Mouse (Mus musculus) limb, embryonic 15.5 days (tissue): ENCODE measurements around the gene Fbxw8. TPM values are rescaled to one million over a fixed set of nuclear protein-coding genes. Genes with fewer than 3 reads are reported as not detected.

Experiments used
- ATAC-seq: fragments of 200-750 bp; cut with Nextera tagmentation; 2 replicates; pipeline ENCODE4 v1.8.0; 2017; ENCODE audit warnings: low read depth, moderate TSS enrichment; ENCODE audit not compliant: insufficient number of reproducible peaks, low FRiP score, low TSS enrichment
- H3K27ac ChIP-seq: fragments of 300-500 bp; sonication (generic); 2 replicates; pipeline ENCODE4 v1.5.1; 2015; ENCODE audit warnings: moderate library complexity, mild to moderate bottlenecking, inconsistent platforms
- H3K27me3 ChIP-seq: fragments of 300-500 bp; sonication (generic); 2 replicates; pipeline ENCODE4 v1.6.1; 2015; ENCODE audit warnings: inconsistent platforms
- H3K36me3 ChIP-seq: fragments of 300-500 bp; sonication (generic); 2 replicates; pipeline ENCODE4 v1.6.1; 2015; ENCODE audit warnings: inconsistent platforms
- H3K4me1 ChIP-seq: fragments of 300-500 bp; sonication (generic); 2 replicates; pipeline ENCODE4 v1.6.1; 2015; ENCODE audit warnings: inconsistent platforms
- H3K4me2 ChIP-seq: fragments of 300-500 bp; sonication (generic); 2 replicates; pipeline ENCODE4 v1.6.1; 2015; ENCODE audit warnings: mild to moderate bottlenecking, inconsistent platforms
- H3K4me3 ChIP-seq: fragments of 300-500 bp; sonication (generic); 2 replicates; pipeline ENCODE4 v1.5.1; 2015; ENCODE audit warnings: mild to moderate bottlenecking, inconsistent platforms
- H3K9ac ChIP-seq: fragments of 300-500 bp; sonication (generic); 2 replicates; pipeline ENCODE4 v1.6.1; 2015; ENCODE audit warnings: inconsistent platforms
- H3K9me3 ChIP-seq: fragments of 300-500 bp; sonication (generic); 2 replicates; pipeline ENCODE4 v1.6.1; 2016; ENCODE audit warnings: inconsistent platforms
- WGBS: fragments of 180-500 bp; shearing (Covaris S2); methylation state at CpG from one replicate; pipeline ENCODE4 v1.1.7; 2015; 5-methylcytosine and 5-hydroxymethylcytosine counted together
- polyA plus RNA-seq: library from polyadenylated mRNA; unstranded; fragments of >200 nt; fragmentation: Nextera tagmentation; extraction: Ambion mirVana; gene quantifications from 2 replicates; pipeline ENCODE4 v1.2.1, GENCODE M21; 2015

The Fbxw8 gene
- polyA plus RNA-seq, 1 experiment from 2014 or later: 26.3 TPM

- H3K4me3 ChIP-seq: no peak overlapping the region
- WGBS: 3% methylated on average over 13 of the region's 13 CpGs
Observed at GRCm38 (mm10) chr5:118026343-118026742, 128.9 kb downstream of the Fbxw8 start.

GRCm38 (mm10) chr5:118025880-118026279 is 129.4 kb downstream of the Fbxw8 start:
- Histone ChIP-seq H3K9ac (no peak overlapping the region), H3K4me2 (no peak overlapping the region), H3K4me1 (peaks cover 38% of the 10 kb centered on the region), H3K9me3 (no peaks in the 10 kb centered on the region), H3K36me3 (no peaks in the 10 kb centered on the region), H3K27me3 (peaks cover 57% of the 10 kb centered on the region), H3K4me3 (no peak overlapping the region), H3K27ac (no peak overlapping the region)
- WGBS: 8% methylated on average over 12 of the region's 12 CpGs
- ATAC-seq: no peak

More at GRCm38 (mm10) chr5:118026343-118026742, 128.9 kb downstream of the Fbxw8 start:
- H3K27me3 ChIP-seq: peaks cover 62% of the 10 kb centered on the region
- H3K4me1 ChIP-seq: peaks cover 42% of the 10 kb centered on the region
- no peaks in the 10 kb centered on the region for H3K9me3 ChIP-seq
- 0 out of 2 replicates have a peak overlapping the region, but pooled peaks have one; percentile 100 for H3K4me2 ChIP-seq
- ATAC-seq: no peak
- H3K9ac ChIP-seq: no peak overlapping the region
- H3K27ac ChIP-seq: no peak overlapping the region
- H3K36me3 ChIP-seq: no peaks in the 10 kb centered on the region

GRCm38 (mm10) chr5:118023053-118023452 is 132.2 kb downstream of the Fbxw8 start:
- ATAC-seq: no peak
- H3K9ac ChIP-seq: no peak overlapping the region
- H3K9me3 ChIP-seq: no peaks in the 10 kb centered on the region
- 90% methylated on average over 3 of the region's 3 CpGs for WGBS
- peaks cover 20% of the 10 kb centered on the region for H3K4me1 ChIP-seq
- H3K36me3 ChIP-seq: no peaks in the 10 kb centered on the region
- no peak overlapping the region for H3K27ac ChIP-seq
- peaks cover 29% of the 10 kb centered on the region for H3K27me3 ChIP-seq
- H3K4me2 ChIP-seq: no peak overlapping the region
- no peak overlapping the region for H3K4me3 ChIP-seq

- Histone ChIP-seq H3K4me1 (peaks cover 4% of the 10 kb centered on the region; the same call in 1 of the 2 replicates), H3K9ac (no peak overlapping the region), H3K27ac (no peak overlapping the region), H3K9me3 (no peaks in the 10 kb centered on the region), H3K36me3 (no peaks in the 10 kb centered on the region), H3K27me3 (no peaks in the 10 kb centered on the region), H3K4me2 (no peak overlapping the region), H3K4me3 (no peak overlapping the region)
- no peak for ATAC-seq
- 53% methylated on average over 11 of the region's 11 CpGs for whole genome bisulfite sequencing
Observed at GRCm38 (mm10) chr5:118019905-118020304, 135.4 kb downstream of the Fbxw8 start.

- Histone ChIP-seq H3K27ac (no peak overlapping the region), H3K36me3 (no peaks in the 10 kb centered on the region), H3K27me3 (no peaks in the 10 kb centered on the region), H3K9me3 (no peaks in the 10 kb centered on the region), H3K4me1 (peaks cover 7% of the 10 kb centered on the region; the same call in 1 of the 2 replicates), H3K4me2 (no peak overlapping the region), H3K9ac (no peak overlapping the region), H3K4me3 (no peak overlapping the region)
- no peak for ATAC-seq
- 51% methylated on average over 5 of the region's 5 CpGs for WGBS
Observed at GRCm38 (mm10) chr5:118017527-118017926, 137.7 kb downstream of the Fbxw8 start.

GRCm38 (mm10) chr5:118015669-118016068 is 139.6 kb downstream of the Fbxw8 start:
- WGBS: 76% methylated on average over 2 of the region's 2 CpGs
- no peak overlapping the region for H3K4me3 ChIP-seq

GRCm38 (mm10) chr5:118015028-118015427 is 140.2 kb downstream of the Fbxw8 start:
- Histone ChIP-seq H3K36me3 (no peaks in the 10 kb centered on the region), H3K27ac (no peak overlapping the region), H3K9me3 (no peaks in the 10 kb centered on the region), H3K27me3 (no peaks in the 10 kb centered on the region), H3K9ac (no peak overlapping the region), H3K4me1 (peaks cover 9% of the 10 kb centered on the region; the same call in 1 of the 2 replicates), H3K4me2 (no peak overlapping the region), H3K4me3 (no peak overlapping the region)
- 20% methylated on average over 12 of the region's 12 CpGs for WGBS
- ATAC-seq: no peak

More at GRCm38 (mm10) chr5:118015669-118016068, 139.6 kb downstream of the Fbxw8 start:
- Histone ChIP-seq H3K9ac (no peak overlapping the region), H3K4me1 (peaks cover 9% of the 10 kb centered on the region; the same call in 1 of the 2 replicates), H3K27me3 (no peaks in the 10 kb centered on the region), H3K27ac (no peak overlapping the region), H3K4me2 (no peak overlapping the region), H3K36me3 (no peaks in the 10 kb centered on the region), H3K9me3 (no peaks in the 10 kb centered on the region)
- ATAC-seq: no peak

Other genes with a start within 250 kb of the Fbxw8 start
- 48.5 and 49.2 TPM in 2 replicates for gene Fbxo21, start 178.7 kb downstream of the Fbxw8 start, polyA plus RNA-seq
- 25.9 and 27.2 TPM in 2 replicates for gene Tesc, start 127.7 kb downstream of the Fbxw8 start, polyA plus RNA-seq
- gene Hrk, start 9.2 kb upstream of the Fbxw8 start, polyA plus RNA-seq: 0.04 and 0.10 TPM in 2 replicates
- 2.8 and 2.9 TPM in 2 replicates for gene Rnft2, start 89.7 kb upstream of the Fbxw8 start, polyA plus RNA-seq
- 9.3 and 9.7 TPM in 2 replicates for gene 2410131K14Rik, start 89.8 kb upstream of the Fbxw8 start, polyA plus RNA-seq